Mouse (Mus musculus): ENCODE measurements around the gene Lgi2. TPM values are rescaled to one million over a fixed set of nuclear protein-coding genes. Genes with fewer than 3 reads are reported as not detected.

Gene Lgi2
- polyA plus RNA-seq (2015; fragmentation: Nextera tagmentation; extraction: Ambion mirVana): 0.37 and 0.41 TPM in 2 replicates

- ATAC-seq (ENCODE audit: insufficient read depth): no peak
- no peaks in the 10 kb centered on the region for H3K36me3 ChIP-seq (replicated peaks)
- WGBS (ENCODE audit: insufficient replicate concordance): under 1% methylated on average over 72 of the region's 83 CpGs
- no peak within 1 kb of the TSS for H3K27ac ChIP-seq (replicated peaks)
- H3K9ac ChIP-seq: no peak within 1 kb of the TSS
- no peaks in the 10 kb centered on the region for H3K9me3 ChIP-seq (replicated peaks)
- peak within 1 kb of the TSS; percentile 66 for H3K4me2 ChIP-seq
- peaks cover 48% of the 10 kb centered on the region for H3K27me3 ChIP-seq
- H3K4me1 ChIP-seq (replicated peaks): no peaks in the 10 kb centered on the region
- H3K4me3 ChIP-seq (replicated peaks): peak within 1 kb of the TSS; percentile 45
Measured at GRCm38 (mm10) chr5:52565813-52566531, at the start of gene Lgi2. Gene Lgi2, minus strand, starts transcription at chr5:52566462.

DNA sequence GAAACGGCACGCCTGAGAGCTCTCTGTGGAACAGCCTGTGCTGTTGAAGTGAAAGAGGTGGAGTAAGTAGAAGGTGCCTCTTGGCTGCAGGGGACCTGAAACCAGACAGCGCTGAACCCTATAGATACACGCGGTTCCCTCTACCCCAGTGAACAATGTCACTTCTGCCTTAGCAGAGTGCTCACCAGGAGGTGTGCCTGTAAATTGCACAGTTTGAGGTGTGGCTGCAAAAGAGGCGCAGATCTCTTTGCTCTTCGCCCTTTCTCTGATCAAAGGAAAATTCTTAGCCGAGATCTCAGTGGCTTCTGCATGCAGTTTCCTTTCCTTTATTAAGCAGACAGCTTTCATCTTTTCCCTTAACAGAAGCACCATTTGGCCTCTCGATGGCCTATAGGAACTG, 49.2 kb upstream of the Lgi2 start:
- WGBS (ENCODE audit: insufficient replicate concordance): 57% methylated on average over 9 of the region's 9 CpGs
- no peak overlapping the region for H3K27ac ChIP-seq (replicated peaks)
- H3K4me2 ChIP-seq: no peak overlapping the region
- no peaks in the 10 kb centered on the region for H3K36me3 ChIP-seq (replicated peaks)
- no peak overlapping the region for H3K9ac ChIP-seq
- peaks cover 18% of the 10 kb centered on the region for H3K27me3 ChIP-seq
- H3K4me3 ChIP-seq (replicated peaks): no peak overlapping the region
- H3K4me1 ChIP-seq (replicated peaks): peaks cover 7% of the 10 kb centered on the region
- H3K9me3 ChIP-seq (replicated peaks): no peaks in the 10 kb centered on the region
- ATAC-seq (ENCODE audit: insufficient read depth): no peak

DNA sequence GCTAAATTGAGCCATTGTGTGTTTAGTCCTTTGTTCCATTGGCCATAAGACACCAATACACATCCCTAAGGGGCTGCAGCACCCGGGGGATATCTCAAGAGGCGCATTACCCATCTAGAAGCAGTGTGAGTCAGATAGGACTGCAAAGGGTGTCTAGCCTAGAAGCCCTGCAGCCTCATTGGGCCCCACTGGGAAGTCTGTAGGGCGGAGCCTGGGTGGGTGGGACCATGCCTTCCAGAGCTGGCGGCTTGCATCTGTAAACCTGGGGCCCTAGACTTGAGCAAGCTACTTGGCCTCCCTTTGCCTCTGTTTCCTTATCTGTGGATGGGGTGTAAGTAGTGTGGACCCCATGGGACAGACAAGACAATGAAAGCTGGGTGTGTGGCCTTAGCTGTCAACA, 48.4 kb upstream of the Lgi2 start:
- Histone ChIP-seq H3K4me1 (replicated peaks) (peaks cover 7% of the 10 kb centered on the region), H3K9ac (no peak overlapping the region), H3K4me3 (replicated peaks) (no peak overlapping the region), H3K9me3 (replicated peaks) (no peaks in the 10 kb centered on the region), H3K27me3 (peaks cover 18% of the 10 kb centered on the region), H3K36me3 (replicated peaks) (no peaks in the 10 kb centered on the region), H3K4me2 (no peak overlapping the region), H3K27ac (replicated peaks) (no peak overlapping the region)
- 44% methylated on average over 4 of the region's 4 CpGs for WGBS (ENCODE audit: insufficient replicate concordance)
- ATAC-seq (ENCODE audit: insufficient read depth): 0 out of 2 replicates have a peak, but pooled peaks have one; percentile 40

DNA sequence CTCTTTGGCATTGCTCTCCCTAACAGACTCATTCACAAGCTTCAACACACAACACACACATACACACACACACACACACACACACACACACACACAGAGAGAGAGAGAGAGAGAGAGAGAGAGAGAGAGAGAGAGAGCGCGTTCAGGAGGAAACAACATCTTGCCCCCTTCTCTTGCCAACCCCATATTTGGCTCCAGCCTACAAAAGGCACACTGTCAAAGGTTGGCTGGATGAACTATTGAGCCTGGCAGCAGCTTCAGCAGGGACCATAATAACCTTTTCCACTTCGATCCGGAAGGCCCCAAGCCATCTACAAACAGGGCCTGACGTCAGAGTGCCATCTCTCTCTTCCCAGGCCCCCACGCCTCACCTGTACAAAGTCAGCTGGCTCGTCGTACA, 46.5 kb upstream of the Lgi2 start:
- ATAC-seq (ENCODE audit: insufficient read depth): no peak
- Histone ChIP-seq H3K4me3 (replicated peaks) (no peak overlapping the region), H3K36me3 (replicated peaks) (no peaks in the 10 kb centered on the region), H3K4me2 (no peak overlapping the region), H3K9me3 (replicated peaks) (no peaks in the 10 kb centered on the region), H3K4me1 (replicated peaks) (no peaks in the 10 kb centered on the region), H3K9ac (no peak overlapping the region), H3K27ac (replicated peaks) (no peak overlapping the region), H3K27me3 (peaks cover 6% of the 10 kb centered on the region)
- 67% methylated on average over 8 of the region's 8 CpGs for WGBS (ENCODE audit: insufficient replicate concordance)

DNA sequence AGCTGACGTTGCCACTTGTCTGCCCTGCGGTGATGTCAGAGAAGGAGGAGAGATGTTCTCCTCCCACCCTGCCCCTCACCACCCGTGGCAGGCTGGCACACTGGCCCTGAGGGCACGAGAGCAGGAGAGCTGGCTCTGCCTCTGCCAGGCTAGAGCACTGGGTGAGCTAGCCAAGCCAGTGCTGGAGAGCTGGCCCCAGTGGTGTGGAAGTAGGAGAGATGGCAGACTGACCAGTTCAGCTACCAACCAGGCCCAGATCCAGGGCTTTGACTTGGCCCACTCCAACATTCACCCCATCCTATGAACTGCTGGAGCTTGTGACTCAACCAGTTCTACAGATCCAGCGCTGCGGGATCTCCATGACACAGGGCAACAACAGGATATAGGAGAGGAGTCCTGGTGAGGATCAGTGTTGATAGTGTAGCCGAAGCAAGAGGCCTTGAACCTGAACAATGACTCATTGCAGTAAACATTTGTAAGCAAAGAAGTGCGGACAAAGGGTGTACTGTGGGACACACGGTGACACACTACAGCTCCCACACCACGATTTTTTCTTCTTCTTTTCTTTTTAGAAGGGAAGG, 45.1 kb upstream of the Lgi2 start:
- no peak overlapping the region for H3K4me3 ChIP-seq (replicated peaks)
- no peak overlapping the region for H3K4me2 ChIP-seq
- H3K36me3 ChIP-seq (replicated peaks): no peaks in the 10 kb centered on the region
- no peaks in the 10 kb centered on the region for H3K9me3 ChIP-seq (replicated peaks)
- H3K4me1 ChIP-seq (replicated peaks): no peaks in the 10 kb centered on the region
- no peak overlapping the region for H3K9ac ChIP-seq
- ATAC-seq (ENCODE audit: insufficient read depth): no peak
- no peaks in the 10 kb centered on the region for H3K27me3 ChIP-seq
- no peak overlapping the region for H3K27ac ChIP-seq (replicated peaks)
- 56% methylated on average over 10 of the region's 10 CpGs for WGBS (ENCODE audit: insufficient replicate concordance)

DNA sequence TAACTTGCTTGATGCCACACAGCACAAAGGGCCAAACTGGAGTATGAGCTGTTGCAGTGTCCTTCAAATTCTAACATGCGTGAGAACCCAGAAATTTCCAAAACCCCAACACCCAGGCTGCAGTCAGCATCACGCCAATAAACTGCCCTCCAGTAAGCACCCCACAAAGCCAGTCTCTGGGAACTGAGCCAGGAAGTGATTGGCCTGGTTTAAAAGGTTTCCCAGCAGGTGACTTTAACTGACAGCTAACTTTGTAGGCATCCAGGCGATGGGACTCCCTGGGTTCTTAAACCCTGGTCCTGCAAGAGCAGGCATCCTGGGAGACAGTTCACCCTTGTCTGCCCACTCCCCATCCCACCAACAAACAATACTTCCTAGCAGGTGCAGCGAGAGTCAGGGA, 44.0 kb upstream of the Lgi2 start:
- H3K4me2 ChIP-seq: no peak overlapping the region
- H3K4me1 ChIP-seq (replicated peaks): no peaks in the 10 kb centered on the region
- no peaks in the 10 kb centered on the region for H3K9me3 ChIP-seq (replicated peaks)
- ATAC-seq (ENCODE audit: insufficient read depth): no peak
- no peak overlapping the region for H3K4me3 ChIP-seq (replicated peaks)
- H3K36me3 ChIP-seq (replicated peaks): no peaks in the 10 kb centered on the region
- H3K27ac ChIP-seq (replicated peaks): no peak overlapping the region
- no peak overlapping the region for H3K9ac ChIP-seq
- no peaks in the 10 kb centered on the region for H3K27me3 ChIP-seq
- WGBS (ENCODE audit: insufficient replicate concordance): 51% methylated on average over 4 of the region's 4 CpGs

DNA sequence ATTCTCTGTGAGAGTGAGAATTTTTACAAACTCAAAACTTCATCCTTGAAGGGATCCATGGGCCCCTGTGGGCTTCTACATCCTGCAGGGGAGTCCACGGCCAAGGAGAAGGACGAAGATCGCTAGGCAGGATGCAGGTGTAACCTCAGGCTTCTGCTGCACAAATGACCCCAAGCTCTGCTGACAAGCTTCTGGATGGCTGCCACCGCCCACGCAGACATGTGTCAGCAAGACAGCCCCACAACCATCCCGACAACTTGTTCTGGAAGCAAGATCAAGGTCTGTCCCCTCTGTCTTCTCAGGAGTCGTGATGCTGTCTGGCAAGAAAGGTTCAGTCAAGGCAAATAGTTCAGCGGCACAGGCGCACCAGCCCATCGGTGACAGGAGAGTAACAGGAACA, 43.4 kb upstream of the Lgi2 start:
- H3K9ac ChIP-seq: no peak overlapping the region
- 56% methylated on average over 10 of the region's 10 CpGs for WGBS (ENCODE audit: insufficient replicate concordance)
- no peak overlapping the region for H3K27ac ChIP-seq (replicated peaks)
- no peaks in the 10 kb centered on the region for H3K4me1 ChIP-seq (replicated peaks)
- ATAC-seq (ENCODE audit: insufficient read depth): no peak
- H3K36me3 ChIP-seq (replicated peaks): no peaks in the 10 kb centered on the region
- no peaks in the 10 kb centered on the region for H3K9me3 ChIP-seq (replicated peaks)
- no peak overlapping the region for H3K4me3 ChIP-seq (replicated peaks)
- H3K27me3 ChIP-seq: no peaks in the 10 kb centered on the region
- H3K4me2 ChIP-seq: no peak overlapping the region

- H3K27ac ChIP-seq (replicated peaks): no peak overlapping the region
Measured at GRCm38 (mm10) chr5:52604582-52605041, 38.4 kb upstream of the Lgi2 start.

DNA sequence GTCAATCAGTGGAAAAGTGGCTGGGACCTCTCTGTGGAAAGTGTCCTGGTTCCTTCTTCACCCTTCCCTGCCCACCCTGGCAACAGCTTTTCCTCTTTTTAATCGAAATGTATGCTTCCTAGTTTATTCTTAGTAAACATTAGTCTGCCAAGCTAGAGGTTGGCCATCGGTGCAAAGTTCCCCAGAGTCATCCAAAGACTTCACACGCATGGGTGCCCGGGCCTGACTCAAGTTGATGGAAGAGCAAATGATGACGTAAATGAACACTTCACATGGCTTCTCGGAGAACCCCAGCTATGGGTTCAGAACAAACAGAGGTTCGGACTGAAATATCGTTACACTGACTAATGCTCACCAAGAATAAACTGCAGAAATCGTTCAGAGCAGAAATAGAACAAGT, 24.4 kb upstream of the Lgi2 start:
- H3K9me3 ChIP-seq (replicated peaks): no peaks in the 10 kb centered on the region
- H3K27me3 ChIP-seq: no peaks in the 10 kb centered on the region
- no peak overlapping the region for H3K27ac ChIP-seq (replicated peaks)
- WGBS (ENCODE audit: insufficient replicate concordance): 62% methylated on average over 9 of the region's 9 CpGs
- ATAC-seq (ENCODE audit: insufficient read depth): no peak
- no peak overlapping the region for H3K4me2 ChIP-seq
- no peak overlapping the region for H3K9ac ChIP-seq
- no peaks in the 10 kb centered on the region for H3K4me1 ChIP-seq (replicated peaks)
- no peak overlapping the region for H3K4me3 ChIP-seq (replicated peaks)
- no peaks in the 10 kb centered on the region for H3K36me3 ChIP-seq (replicated peaks)

More at GRCm38 (mm10) chr5:52604582-52605041, 38.4 kb upstream of the Lgi2 start:
- Histone ChIP-seq H3K4me3 (replicated peaks) (no peak overlapping the region), H3K36me3 (replicated peaks) (no peaks in the 10 kb centered on the region), H3K9ac (no peak overlapping the region), H3K27me3 (no peaks in the 10 kb centered on the region), H3K4me1 (replicated peaks) (no peaks in the 10 kb centered on the region), H3K9me3 (replicated peaks) (no peaks in the 10 kb centered on the region), H3K4me2 (no peak overlapping the region)
- no peak for ATAC-seq (ENCODE audit: insufficient read depth)
- WGBS (ENCODE audit: insufficient replicate concordance): 53% methylated on average over 6 of the region's 6 CpGs

GRCm38 (mm10) chr5:52588650-52589049, 22.4 kb upstream of the Lgi2 start:
- Histone ChIP-seq H3K27me3 (no peaks in the 10 kb centered on the region), H3K4me1 (replicated peaks) (no peaks in the 10 kb centered on the region), H3K27ac (replicated peaks) (no peak overlapping the region), H3K4me3 (replicated peaks) (no peak overlapping the region), H3K9me3 (replicated peaks) (no peaks in the 10 kb centered on the region), H3K36me3 (replicated peaks) (no peaks in the 10 kb centered on the region), H3K4me2 (no peak overlapping the region), H3K9ac (no peak overlapping the region)
- 51% methylated on average over 4 of the region's 4 CpGs for WGBS (ENCODE audit: insufficient replicate concordance)
- ATAC-seq (ENCODE audit: insufficient read depth): no peak

DNA sequence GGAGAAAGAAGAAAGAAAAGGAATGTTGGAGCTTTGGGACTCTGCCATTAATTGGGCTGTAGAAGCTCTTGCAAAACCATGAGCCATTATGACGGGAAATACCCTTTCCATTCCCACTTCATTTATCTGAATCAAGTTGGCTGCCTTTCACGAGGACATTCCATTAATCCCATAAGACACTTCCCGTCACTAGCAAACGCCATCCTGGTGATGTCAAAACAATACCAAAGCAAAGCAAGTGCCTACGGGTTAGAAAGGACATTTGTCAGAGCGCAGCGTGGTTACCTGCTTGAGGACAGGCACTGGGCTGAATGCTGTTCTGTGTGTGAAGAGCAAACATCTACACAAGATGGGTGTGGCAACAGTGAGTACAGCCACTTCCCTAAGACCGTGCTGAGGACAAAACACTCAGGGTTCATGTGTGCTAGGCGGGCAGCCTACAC, 21.1 kb upstream of the Lgi2 start:
- Histone ChIP-seq H3K36me3 (replicated peaks) (no peaks in the 10 kb centered on the region), H3K4me1 (replicated peaks) (no peaks in the 10 kb centered on the region), H3K4me3 (replicated peaks) (no peak overlapping the region), H3K4me2 (no peak overlapping the region), H3K9ac (no peak overlapping the region), H3K9me3 (replicated peaks) (no peaks in the 10 kb centered on the region), H3K27me3 (no peaks in the 10 kb centered on the region), H3K27ac (replicated peaks) (no peak overlapping the region)
- ATAC-seq (ENCODE audit: insufficient read depth): no peak
- 66% methylated on average over 9 of the region's 9 CpGs for WGBS (ENCODE audit: insufficient replicate concordance)
